Mouse (Mus musculus) lung, postnatal 25 days (tissue): Measurements from ENCODE around the gene Ppp1r10.

Source experiments
- DNase-seq: peaks from one replicate; pipeline ENCODE4 v3.0.0; 2022; ENCODE audit warnings: low spot score

Ppp1r10 gene

DNA sequence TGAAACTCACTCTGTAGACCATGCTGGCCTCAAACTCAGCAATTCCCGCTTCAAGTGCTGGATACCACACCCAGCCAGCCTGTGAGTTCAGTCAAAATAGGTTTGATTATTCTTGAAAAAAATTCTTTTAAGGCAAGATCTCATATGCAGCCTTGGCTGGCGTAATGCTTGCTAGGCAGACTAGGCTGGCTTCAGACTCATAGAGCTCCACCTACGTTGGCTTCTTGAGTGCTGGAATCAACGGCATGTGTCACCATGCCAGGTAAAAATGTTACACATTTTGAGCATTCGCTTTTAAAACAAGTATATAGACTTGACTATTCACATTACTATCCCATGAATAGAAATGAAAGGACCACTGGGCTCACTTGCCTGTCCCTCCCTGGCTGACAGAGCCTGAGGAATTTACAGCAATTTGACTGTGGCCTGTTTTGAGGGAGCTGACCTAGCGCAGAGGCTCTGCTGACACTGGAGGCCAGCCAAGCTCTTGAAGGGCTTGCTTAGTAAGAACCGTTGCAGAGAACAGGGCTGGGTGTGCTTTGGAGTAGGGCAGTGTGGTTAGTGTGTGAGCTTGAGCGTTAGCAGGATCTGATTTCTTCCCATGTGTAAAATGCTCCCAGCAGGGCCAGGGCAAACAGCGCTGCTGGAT is 12.8 kb upstream of the Ppp1r10 start:
- DNase-seq: peak; percentile 86

DNA sequence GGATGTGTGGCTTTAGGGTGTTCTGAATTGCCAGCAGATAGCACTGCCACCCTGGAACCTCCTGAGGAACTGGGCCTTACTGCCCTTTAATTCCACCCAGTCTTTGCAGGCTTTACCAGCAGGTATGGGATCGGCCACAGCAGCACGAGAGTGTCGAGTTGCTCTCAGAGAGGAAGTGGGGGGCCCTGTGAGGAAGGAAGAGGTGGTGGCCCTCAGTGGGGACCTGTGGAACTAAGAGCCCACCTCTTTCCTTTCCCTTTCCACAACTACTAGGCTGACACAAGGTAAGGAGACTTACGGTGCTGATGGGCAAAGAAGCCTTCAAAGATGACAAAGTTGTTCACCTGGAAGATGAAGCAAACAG is 12.3 kb upstream of the Ppp1r10 start:
- DNase-seq: no peak

DNA sequence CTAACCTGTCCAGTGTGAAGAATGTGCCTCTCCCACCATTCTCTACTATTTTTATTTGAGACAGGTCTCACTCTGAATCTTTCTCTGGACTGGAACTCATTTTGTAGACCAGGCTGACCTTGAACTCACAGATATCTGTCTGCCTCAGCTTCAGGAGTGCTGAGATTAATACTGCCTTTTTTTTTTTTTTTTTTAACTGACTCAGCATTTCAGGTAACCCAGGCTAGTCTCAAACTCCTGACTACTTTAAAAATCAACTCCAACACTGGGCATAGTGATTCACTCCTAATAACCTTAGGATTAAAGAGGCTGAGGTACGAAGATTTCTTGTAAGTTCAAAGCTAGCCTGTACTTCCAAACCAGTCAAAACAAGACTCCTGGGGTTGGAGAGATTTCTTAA is 10.6 kb upstream of the Ppp1r10 start:
- no peak for DNase-seq

DNA sequence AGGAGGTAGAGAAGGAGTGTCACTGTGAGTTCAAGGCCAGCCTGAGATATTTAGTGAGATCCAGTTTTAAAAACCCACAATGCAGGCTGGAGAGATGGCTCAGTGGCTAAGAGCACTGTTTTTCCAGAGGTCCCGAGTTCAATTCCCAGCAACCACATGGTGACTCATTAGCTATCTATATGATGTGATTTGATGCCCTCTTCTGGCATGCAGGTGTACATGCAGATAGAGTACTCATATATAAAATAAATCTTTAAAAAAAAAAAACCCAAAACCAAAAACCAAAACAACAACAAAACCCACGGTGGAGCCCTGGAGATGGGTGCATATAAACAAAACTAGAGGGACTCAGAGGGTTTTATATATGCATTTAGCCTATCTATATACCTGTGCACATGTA is 8.6 kb upstream of the Ppp1r10 start:
- DNase-seq: no peak

- no peak for DNase-seq
These were observed 6.9 kb upstream of the Ppp1r10 start for GRCm38 (mm10) chr17:35909186-35909918.

DNA sequence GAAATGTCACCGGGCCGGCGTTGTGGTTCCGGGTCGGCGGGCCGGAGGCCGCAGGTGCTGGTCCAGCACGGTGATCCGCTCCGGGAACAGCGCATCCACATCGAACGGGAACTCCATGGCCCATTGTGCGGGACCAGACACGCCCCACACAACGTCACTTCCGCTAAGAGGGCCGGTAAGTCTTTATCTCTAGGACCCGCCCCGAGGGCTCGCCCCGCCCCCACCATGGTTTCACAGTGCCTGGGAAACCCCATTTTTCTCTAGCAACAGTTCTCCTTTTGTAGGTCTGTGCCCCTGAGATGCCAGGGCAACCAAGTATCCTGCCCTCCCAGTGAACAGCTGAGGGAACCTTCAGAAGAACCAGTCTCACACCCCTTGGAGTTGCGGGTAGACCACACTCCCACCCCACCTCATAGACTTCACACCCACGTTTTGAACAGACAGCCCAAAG is 6.3 kb upstream of the Ppp1r10 start, which contains the start of gene Atat1:
Gene Atat1 (minus strand): TSS at position 157 of the 451 bp plus-strand sequence.
- peak; percentile 97 for DNase-seq

GRCm38 (mm10) chr17:35914975-35915374 is 1.3 kb upstream of the Ppp1r10 start:
- DNase-seq: no peak

DNA sequence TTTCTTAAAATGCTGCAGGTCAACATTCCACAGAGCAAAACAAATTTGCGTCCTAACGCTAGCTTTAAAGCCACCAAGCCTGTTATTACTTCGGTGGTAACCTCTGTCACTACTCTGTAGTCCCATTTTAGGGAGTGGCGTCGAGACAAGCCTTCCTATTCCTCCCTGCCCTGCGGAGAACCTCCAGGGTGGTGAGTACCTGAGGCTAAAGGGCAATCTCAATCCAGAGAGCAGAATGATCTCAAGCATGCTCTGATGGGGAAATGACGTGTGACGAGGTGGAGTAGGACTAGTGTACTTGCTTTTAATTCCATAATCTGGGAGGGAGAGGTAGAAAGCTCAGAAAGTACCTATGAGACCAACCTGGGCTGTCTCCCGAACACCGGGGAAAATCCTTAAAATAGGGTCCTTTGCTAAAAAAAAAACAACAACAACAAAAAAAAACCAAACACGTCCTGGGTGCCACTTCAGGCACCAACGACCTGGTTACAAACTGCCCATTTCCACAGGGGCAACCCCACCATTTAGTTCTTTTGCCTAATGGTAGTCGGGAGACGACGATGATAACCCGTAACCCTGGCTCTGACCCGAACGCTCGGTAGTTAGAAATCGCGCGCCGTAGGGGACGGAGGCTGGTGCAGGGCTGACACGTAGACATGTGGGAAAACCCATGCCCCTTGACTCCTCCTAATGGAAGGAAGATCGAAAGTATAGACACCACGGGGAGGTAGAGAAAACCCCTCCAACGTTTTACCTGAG is 517 bp upstream of the Ppp1r10 start:
- no peak for DNase-seq

DNA sequence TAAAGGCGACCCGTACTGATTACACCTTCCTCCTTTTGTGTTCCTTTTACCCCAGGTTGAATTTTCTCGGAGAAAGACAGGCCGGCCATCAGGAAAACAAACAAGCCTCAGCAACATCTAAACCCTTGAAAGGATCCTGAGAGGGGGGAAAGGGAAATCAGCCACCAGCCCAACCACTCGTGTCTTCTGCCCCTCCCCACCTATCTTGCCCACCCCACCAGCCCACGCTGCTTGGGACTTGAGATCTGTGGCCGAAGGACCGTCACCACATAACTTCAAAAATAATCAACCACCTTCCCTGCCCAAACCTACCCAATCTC is 869 bp downstream of the Ppp1r10 start:
- no peak for DNase-seq

- DNase-seq: peak; percentile 57
These were observed 1.4 kb downstream of the Ppp1r10 start for GRCm38 (mm10) chr17:35917463-35918251.

- DNase-seq: peak; percentile 47
These were observed 2.2 kb downstream of the Ppp1r10 start for GRCm38 (mm10) chr17:35918276-35919059.

DNA sequence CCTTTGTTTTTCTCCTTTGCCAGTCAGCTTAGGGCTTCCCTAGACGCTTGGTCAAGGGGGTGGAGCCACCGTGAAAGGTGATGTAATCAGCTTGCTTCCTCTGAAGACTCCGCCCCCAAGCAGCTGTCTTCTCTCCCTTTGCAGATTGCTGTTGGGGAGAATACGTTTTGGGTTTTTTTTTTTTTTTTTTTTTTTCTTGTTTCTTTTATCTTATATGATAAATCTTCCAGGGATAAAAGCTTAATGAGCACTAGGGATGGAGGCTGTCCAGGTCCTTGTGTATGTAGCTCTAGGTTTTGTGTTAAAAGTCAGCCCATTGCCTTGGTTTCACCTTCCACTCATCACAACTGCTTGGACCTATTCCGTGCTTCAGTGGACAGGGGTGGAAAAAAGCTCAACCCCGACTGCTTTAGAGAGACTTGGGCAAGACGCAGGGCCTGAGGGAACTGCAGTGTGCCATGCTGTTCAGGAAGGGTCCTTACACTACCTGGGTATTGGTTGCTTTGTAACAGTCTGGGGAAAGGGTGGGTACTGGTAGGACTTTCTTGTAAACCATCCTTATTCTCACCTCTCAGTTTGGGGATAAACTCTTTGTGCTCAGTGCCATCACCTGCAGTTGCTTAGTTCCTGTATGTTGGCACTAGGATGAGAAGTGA is 3.0 kb downstream of the Ppp1r10 start:
- peak; percentile 98 for DNase-seq

- DNase-seq: no peak
These were observed 3.6 kb downstream of the Ppp1r10 start for GRCm38 (mm10) chr17:35919864-35920301.

GRCm38 (mm10) chr17:35920384-35920783 is 4.2 kb downstream of the Ppp1r10 start:
- DNase-seq: no peak

DNA sequence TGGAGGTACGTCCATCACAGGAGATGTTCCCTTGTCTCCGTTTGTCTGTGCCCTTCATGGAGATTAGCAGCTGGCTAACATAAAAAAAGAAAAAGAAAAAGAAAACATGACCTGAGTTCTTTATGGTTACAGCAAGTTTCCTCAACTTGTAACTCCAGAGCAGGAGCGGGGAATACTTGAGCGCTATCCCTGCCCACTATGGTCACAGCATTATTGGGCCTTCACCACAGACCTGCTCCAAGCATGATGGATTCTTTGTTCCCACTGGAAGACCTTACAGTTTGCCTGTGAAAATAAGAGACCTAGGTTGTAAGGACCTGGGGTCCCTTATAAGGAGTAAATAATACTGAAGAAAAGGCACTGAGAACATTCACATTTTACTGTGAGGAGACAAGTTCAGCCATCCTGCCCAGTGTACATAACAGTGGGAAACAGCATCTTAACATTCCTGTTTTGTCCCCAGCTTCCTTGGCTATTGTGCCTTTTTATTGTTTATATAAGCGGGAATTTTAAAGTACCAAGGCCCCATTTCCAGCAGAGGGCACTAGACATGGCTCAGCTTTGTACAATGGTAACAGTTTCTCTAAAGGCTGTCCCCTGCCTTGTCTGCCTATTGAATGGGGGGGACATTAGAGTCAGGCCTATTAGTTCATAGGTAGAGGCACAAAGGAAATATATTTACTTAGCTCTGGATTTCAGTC is 4.8 kb downstream of the Ppp1r10 start:
- peak; percentile 64 for DNase-seq

DNA sequence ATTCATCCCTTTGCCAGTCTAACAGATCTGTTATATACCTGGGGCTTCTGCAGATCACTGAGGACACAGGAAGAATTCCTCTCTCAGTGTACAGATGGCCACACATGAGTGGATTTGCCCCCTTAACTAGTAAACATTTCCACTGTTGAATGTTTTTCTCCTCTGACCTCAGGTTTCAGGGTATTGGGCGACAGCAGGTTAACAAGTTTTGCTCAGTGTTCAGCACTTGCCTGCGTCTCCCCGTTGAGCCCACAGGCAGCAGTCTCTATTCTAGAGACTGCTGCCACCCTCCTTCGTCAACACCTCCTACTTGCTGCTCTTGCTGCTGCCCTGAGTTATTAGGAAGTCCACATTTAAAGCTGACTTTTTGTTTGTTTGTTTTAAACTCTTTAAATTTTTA is 5.5 kb downstream of the Ppp1r10 start:
- no peak for DNase-seq

DNA sequence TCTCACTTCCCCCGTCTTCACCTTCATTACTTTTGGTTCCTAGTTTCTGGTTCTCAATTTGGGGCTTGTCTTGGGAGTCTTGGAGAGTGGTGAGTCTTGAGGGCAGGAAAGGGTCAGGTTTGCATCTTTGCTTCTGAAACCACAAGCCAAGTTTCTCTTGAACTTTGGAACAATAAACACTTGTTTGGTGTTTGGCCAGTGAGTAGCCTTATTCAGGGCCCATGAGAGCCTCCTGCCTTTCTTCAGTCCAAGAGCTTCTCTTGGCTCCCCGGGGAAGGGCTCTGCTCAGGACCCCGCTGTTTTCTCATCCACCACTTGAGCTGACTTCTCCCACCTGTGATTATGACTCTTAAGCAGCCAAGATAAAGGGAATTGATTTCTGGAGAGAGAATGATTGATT is 6.3 kb downstream of the Ppp1r10 start:
- peak; percentile 49 for DNase-seq

DNA sequence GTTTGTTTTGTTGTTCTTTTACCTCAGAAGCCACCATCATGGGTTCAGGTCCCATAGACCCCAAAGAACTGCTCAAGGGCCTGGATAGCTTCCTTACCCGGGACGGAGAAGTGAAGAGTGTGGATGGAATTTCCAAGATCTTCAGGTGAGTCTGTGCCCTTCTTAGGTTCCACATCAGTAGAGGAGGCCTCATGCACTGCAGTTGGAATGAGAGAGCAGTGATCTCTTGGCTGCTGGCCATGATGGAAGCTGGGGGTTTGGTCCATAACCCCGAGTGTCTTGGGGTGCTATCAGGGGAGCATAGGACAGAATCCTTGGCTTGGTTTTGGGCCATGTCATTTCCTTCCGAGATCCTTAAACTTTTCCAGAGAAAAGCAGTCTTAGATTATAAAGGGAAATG is 7.0 kb downstream of the Ppp1r10 start:
- no peak for DNase-seq

DNA sequence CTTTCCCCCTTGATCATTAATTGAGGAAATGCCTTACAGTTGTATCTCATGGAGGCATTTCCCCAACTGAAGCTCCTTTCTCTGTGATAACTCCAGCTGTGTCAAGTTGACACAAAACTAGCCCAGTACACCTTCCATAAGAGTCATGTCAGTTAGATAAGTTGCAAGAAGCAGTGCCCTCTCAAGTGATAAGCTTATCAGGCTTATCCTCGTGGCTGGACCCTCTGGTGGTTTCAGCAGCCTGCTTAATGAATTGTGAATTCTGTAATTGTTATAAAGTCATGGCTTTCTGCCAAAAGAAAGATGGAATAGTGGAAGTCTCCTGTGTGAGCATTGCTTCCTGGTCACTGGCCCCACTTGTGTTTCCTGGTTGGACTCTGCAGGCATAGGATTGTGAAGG is 11.2 kb downstream of the Ppp1r10 start:
- DNase-seq: no peak

DNA sequence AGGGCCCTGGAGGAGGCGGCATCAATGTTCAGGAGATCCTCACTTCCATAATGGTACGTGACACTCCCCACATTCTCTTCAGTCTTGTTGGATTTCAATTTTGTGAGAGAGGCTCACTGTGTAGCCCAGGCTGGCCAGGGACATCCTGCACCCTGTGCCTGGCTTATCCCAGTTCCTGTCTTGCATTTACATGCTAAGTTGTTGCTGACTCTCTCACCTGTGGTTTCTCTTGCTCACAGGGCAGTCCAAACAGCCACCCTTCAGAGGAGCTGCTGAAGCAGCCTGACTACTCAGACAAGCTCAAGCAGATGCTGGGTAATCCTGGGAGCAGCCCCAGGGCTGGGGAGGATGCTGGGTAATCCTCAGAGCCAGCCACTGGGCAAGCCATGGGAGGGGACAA is 13.3 kb downstream of the Ppp1r10 start:
- DNase-seq: no peak
